Mouse (Mus musculus): ENCODE data around the gene Pusl1.

Gene Pusl1

DNA sequence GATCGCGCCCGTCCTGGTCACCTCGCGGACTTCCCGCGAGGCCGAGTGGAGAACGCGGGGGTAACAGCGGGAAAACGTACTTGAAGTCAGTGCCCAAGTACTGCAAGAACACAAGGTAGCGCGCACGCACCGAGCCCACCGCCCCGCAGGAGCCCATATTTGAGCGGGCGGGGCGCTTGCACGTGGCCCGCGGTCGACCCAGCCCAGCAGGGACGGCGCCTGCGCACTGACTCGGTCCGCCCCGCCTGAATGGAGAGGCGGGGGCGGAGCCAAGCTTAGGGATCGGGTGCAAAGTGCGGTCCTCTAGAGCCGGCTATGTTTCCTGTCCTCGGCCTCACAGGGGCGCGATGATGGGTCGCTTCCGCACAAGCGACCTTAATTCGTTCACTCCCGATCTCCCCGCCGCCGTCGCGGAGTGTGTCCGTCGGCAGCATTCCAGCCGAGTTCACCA, at the start of gene Pusl1, which contains the start of gene Acap3:
TSS of gene Pusl1 (minus strand) at position 231 of the 451 bp plus-strand sequence.
TSS of gene Acap3 (plus strand) at position 272 of the 451 bp plus-strand sequence.
- peak; percentile 98 for DNase-seq (ENCODE audit: low spot score)

DNA sequence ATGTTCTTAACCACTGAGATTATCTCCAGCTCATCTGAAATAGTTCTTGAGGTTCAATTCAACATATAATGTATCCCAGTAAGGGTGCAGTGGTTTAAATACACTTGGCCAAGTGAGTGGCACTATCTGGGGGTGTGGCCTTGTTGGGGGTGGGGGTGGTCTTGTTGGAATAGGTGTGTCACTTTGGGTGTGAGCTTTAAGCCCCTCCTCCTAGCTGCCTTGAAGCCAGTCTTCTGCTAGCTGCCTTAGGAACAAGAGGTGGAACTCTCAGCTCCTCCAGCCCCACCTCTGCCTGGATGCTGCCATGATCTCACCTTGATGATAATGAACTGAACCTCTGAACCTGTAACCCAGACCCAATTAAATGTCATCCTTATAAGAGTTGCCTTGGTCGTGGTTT, 40.5 kb upstream of the Pusl1 start:
- no peak for DNase-seq (ENCODE audit: low spot score)

DNA sequence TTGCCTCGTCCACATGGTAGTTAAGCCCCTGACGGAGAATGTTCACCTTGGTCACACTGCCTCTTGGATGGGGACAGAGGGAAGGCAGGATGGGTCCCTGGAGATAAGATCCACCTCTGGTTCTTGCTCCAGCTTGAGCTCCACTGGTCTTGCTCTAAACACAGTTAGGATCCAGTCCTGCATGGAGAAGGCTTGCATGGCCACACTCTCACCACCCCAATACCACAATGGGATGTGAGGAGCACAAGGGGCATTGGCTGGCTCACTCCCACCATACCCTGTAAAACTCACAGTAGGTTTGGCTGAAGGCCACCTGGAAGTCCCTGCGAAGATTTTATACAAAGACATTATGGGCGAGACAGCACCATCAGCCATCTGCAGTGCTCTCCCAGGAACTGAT, 17.2 kb upstream of the Pusl1 start:
- DNase-seq (ENCODE audit: low spot score): no peak

DNA sequence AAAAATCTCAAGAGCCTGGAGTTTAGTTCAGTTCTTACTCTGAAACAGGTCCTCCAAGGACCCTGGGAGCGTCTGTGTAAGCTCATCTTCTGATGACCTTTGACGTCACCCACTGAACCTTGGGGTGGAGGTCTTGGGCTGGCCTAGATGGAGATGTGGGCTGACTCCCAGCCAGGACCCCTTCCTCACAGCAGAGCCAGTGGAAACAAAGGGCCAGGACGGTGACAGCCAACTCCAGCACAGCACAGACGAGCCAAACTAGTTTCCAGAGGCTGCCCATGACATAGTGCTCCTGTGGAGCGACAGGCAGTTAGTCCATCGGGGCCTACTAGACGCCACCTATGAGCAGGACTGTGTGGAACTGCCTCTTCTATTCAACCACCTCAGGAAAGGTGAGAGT, 16.7 kb upstream of the Pusl1 start:
- DNase-seq (ENCODE audit: low spot score): no peak

DNA sequence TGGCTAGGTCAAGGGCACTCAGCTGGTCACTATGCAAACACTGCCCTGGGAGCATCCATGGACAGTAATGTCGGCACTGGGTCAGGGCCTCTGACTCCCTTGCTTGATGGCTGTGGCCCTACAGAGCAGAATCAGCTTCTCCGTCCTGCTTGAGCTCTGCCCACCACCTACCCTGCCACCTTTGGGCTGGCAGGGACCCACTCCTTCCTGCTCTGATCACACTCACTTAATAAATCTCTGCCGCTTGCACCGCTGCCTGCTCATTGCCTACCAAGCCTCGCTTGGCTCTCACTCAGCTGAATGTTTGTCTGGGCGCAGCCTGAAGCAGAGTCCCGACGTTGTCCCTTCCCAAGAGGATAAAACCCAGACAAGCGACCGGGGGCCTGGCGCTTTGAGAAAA, 15.4 kb upstream of the Pusl1 start:
- no peak for DNase-seq (ENCODE audit: low spot score)

DNA sequence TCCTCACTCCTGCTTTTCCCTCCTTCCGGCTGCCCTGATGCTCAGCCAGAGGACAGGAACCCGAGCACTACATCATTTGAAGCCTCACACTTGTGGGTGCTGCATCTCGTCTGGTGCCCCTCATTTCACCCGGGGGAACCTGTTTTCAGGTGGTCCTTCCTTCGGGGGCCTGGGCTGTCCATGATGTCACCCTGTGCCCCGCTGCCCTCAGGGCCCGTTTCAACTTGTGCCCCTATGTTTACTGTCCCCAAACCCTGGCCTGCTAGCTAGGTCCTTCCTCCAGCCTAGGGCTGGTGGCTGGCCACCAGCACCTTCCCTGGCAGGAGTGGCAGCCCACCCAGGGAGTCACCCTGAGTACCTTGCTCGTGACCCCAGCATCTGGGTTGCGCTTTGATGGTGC, 14.5 kb upstream of the Pusl1 start:
- no peak for DNase-seq (ENCODE audit: low spot score)

DNA sequence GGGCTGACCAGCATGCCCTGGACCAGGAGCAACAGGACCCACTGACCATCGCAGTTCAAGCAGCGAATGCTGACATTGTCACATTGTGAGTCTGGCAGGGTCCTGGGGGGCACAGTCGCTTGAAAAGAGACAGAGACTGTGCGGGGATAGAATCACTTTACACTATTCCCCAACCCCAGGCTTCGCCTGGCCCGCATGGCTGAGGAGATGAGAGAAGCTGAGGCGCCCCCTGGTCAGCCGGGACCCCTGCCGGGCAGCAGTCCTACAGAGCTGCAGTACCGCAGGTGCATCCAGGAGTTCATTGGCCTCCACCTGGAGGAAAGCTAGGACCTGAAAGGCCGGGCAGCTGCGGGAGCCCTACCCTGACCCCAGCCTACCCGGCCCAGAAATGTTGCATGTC, 14.1 kb upstream of the Pusl1 start:
- no peak for DNase-seq (ENCODE audit: low spot score)

DNA sequence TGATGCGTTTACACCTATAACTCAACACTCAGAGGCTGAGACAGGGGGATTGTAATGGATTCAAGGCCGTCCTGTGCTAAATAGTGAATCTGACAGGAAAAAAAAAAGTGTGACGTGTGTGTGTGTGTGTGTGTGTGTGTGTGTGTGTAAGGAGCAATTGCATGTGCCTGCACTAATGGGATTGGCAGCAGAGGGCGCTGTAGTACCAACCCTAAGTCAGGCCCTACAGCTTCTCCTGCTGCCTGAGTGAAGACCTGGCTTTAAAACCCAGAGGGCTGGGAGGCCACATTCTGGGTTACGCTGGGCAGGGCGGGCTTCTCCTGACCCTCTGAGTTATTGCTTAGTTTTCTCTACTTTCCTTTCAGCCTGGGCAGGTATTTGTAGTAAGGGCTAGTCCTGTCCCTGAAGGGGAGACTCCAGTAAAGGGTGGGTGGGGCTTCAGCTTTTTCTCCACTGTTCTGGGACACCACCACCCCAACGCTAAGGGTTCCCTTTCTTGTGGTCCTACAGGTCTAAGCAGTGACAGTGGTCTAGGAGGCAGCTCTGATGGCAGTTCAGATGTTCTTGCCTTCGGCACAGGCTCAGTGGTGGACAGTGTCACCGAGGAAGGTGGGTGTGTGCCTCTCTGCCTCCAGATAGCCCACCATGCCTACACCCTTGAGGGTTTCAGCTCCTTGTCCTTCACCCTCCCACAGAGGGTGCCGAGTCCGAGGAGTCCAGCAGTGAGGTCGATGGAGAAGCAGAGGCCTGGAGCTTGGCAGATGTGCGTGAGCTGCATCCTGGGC, 12.9 kb upstream of the Pusl1 start:
- DNase-seq (ENCODE audit: low spot score): peak; percentile 30

DNA sequence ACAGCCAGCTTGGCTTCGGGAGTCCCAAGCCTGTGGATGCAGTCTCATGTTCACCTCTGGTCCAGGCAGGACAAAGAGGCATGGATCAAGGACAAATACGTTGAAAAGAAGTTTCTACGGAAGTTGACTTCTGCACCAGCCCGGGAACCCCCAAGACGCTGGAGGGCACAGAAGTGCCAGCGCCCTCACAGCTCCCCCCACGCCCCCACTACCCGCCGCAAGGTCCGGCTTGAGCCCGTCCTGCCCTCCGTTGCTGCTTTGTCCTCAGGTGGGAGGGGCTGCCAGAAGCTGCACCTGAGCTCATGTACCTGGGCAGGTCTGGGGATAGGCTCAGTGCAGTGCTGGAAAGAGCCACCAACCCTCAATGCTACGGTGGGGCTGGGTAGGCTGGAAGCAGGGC, 11.7 kb upstream of the Pusl1 start:
- no peak for DNase-seq (ENCODE audit: low spot score)

DNA sequence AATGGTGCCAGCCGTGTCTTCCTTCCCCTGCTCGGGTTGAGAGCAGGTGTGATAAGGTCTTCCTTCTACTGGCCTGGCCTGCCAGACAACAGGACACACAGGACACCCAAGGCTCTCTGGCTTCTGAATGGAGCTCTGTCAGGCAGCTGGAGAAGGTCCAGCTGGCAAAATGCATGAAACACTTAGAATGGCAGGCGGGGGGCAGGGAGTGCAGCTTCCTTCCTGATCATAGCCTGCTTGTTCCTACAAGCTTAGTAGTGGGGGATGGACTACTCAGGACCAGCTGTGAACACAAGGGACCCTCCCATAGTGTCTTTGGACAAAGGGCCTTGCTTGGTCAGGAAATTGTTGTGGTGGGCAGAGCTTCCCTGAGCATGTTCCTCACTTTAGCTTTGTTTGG, 9.6 kb upstream of the Pusl1 start:
- peak; percentile 63 for DNase-seq (ENCODE audit: low spot score)

DNA sequence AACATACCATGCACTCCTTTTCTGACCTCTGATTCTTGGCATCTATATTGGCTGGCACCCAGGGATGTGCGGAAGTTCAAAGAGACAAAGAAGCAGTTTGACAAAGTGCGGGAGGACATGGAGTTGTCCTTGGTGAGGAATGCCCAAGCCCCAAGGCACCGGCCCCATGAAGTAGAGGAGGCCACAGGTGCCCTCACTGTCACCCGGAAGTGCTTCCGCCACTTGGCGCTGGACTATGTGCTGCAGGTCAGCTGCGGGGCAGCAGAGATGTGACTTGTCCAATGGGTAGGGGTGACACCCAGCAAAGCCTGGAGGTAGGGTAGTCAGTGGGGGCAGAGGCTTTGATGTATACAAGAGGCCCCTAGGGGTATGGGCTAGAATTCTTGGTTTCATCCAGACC, 7.8 kb upstream of the Pusl1 start:
- no peak for DNase-seq (ENCODE audit: low spot score)

DNA sequence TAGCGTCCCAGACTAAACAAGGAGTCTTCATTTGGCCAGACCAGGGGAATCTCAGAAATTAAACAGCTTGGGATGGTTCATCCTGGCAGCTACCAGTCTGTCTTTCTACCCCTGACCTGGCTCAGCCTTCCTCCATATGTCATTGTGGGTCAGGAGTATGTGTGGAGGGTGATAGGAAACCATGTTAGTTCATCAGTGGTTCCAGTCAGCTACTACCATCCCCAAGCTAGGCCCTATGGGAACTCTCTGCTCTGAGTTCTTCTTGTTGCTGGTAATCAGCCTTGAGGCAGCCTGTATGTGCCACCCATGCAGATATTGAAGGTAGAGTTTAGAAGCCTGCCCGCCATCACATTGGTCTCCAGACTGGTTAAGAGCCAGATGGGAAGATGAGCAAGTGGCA, 6.7 kb upstream of the Pusl1 start:
- no peak for DNase-seq (ENCODE audit: low spot score)

DNA sequence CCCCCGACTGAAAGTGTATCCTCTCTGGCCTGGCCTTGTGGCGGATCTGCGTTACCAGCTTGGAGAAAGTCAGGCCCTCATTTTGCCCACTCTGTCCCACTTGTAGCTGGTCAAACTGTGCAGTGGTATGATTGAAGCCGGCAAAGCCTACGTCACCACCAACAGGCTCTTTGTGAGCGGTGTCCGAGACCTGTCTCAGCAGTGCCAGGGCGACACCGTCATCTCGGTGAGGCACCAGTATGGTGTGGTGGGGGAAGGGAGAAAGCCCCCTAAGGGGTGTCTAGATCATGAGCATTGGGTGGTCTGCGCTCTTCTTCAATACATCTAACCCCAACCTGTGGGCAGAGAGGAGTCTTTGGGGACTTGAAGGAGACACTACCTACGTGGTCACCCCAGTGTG, 4.9 kb upstream of the Pusl1 start:
- peak; percentile 3 for DNase-seq (ENCODE audit: low spot score)

DNA sequence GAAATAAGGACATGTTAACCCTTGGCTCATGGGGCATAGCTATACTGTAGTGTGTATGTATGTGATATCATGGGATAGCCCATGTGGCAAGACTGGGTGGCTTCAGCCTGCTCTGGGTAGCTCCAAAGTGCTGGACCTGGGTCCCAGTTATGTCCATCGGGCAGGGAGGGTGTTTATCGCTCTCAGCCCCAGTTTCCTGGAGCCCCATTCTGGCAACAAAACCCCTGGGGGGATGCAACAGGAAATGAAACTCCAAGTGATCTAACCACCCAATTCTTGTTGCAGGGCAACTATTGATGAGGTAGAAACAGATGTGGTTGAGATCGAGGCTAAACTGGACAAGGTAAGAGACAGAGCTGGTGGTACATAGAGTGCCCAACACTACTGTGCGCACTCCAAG, 4.2 kb upstream of the Pusl1 start:
- no peak for DNase-seq (ENCODE audit: low spot score)

DNA sequence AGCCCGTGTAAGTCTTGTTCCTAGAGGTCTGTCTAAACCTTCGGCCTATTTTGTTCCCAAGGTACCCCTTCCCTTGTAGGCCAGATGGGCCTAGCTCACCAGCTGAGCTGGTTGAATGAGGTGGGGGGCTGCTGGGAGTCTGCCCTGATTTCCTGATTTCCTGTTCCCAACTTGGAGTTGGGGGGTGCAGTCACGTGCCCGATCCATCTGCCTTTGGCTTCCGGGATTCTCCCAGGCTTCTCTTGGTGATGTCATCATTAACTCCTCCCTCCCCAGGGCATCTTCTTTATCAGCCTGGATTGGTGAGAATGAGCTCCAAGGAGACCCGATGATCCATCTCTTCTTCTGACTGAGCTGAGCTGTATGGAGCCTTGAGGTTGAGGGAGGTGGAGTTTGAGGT, 3.6 kb upstream of the Pusl1 start:
- DNase-seq (ENCODE audit: low spot score): peak; percentile 81

DNA sequence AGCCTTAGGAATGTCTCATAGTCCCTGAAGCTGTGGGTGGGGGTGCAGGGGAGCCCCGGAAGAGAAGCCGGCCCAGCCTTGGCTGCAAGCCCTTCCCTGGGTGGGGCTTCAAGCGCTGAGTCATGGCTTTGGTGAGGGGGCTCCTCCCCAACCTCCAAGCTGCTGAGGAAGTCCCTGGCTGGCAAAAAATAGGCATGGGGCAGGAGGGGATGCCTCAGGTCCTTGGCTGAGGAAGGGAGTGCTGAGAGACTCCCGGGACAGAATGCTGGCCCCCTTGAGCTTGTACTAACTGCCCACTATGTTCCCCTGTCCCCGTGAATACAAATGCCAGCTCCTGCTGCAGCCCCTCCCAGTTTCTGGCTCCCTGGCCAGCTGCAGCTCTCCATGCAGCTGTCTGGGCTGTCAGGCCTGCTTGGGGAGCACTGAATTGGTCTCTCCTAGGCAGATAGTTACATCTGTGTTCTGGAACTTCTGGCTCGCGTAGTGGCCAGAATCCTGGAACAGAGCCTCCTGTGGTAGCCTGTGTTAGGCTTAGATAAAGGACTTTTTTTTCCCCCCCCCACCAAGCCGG, 2.8 kb upstream of the Pusl1 start:
- DNase-seq (ENCODE audit: low spot score): peak; percentile 75

DNA sequence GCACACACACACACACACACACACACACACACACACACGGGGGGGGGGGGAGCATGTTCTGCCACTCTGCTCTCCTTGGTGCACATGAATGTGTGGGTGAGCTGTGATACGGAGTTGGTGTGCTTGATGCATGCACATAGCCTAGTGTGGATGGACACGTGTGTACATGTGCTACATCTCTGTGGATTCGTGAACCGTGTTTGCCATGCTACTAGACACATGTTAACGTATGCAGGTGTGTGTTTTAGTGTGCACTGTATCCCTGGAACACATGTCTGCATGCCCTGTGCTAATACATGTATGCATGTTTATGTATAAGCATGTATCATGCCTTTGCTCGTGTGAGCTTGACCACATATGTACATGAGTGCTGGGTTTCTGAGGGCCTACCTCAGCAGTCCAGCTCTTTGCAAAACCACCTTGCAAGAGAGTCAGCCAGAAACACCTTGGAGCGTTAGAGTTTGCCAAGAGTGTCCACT, 1.7 kb upstream of the Pusl1 start:
- peak; percentile 5 for DNase-seq (ENCODE audit: low spot score)

DNA sequence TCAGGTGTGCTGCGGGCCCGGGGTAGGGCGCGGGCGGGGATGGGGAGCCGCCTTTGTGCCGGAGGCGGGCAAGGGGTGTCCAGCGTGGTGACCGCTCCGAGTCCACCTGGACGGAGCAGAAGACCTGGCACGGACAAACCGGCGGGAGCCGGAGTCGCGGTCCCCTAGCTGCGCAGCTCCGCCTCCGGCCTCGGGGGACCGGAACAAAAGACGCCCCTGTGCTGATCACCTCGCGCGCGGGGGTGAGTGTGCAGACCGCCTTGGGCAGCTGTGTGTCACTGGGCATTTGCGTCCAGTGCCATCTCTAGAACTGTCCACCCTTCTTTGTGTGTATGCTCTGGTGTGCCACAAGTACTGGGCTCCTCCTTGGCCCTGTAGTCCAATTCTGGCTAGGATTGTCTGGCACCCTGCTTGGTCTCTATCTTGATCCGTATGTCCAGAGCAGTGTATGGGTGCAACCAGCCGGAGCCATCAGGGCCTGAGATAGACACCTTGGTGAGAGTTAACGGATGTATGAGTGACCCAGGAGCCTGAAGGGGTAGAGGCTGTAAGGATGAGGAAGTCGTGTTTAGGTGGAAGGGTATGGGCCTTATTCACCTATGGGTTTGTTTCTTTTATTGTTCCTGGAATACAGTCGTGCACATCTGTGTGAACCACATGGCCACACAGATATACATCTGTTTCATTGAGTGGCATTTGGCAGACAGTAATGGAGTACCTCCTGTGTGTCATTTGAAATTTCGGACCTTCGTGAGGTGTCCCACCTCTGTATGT, 1.0 kb upstream of the Pusl1 start:
- peak; percentile 38 for DNase-seq (ENCODE audit: low spot score)

DNA sequence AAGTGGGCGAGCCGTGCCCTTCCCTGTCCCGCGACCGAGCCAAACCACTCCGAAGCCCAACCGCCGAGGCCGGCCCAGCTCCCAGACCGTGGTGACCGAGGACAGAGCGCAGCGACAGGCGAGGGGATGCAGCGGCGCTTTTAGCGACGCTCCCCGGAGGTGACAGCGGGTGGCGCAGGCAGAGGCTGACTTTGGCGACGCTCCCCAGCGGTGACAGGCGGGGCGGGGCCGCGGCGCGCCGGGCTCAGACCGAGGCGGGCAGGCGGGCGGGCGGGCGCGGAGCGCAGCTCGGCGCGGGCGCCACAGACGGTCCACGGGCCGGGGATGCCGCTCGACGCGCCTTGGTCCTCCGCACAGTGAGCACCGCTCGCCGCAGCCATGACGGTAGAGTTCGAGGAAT, 436 bp upstream of the Pusl1 start:
- DNase-seq (ENCODE audit: low spot score): peak; percentile 82

DNA sequence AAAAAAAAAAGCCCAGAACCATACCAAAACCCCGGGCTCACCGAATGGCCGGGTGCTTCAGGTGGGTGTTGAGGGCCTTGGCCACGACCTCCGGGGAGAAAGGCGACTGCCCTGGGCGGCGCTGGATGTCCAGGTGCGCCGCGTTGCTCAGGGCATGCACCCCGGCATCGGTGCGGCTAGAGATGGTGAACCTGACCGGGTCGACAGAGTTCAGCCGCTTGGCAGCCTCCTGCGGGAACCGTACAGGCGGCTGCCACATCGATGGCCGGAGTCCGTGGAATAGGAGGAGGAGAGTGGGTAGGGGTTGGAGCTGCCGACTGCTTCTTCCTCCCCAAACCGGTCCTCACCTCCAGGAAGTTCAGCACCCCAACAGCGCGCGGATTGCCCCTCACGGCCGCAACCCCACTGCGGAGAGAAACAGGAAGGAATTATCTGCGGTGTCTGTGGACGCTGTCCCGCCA, 540 bp downstream of the Pusl1 start:
- DNase-seq (ENCODE audit: low spot score): no peak

DNA sequence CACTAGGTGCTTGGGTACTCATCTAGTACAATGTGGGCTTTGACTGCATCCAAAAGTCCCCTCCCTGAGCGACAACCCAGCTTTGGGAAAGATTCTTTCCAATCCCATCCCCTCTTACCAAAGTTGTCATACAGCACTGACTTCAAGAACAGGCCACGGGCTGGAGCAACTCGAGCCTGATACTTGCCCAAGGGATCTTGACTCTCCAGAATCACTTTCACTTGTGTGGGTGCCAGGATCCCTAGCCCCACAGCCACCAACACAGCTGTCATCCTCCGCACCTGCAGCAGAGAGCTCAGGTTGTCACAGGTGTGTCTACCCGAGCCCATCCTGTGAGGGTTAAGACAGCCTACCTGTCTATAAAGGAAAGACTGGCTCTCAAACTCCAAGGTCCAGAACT, 2.3 kb downstream of the Pusl1 start:
- DNase-seq (ENCODE audit: low spot score): peak; percentile 2

DNA sequence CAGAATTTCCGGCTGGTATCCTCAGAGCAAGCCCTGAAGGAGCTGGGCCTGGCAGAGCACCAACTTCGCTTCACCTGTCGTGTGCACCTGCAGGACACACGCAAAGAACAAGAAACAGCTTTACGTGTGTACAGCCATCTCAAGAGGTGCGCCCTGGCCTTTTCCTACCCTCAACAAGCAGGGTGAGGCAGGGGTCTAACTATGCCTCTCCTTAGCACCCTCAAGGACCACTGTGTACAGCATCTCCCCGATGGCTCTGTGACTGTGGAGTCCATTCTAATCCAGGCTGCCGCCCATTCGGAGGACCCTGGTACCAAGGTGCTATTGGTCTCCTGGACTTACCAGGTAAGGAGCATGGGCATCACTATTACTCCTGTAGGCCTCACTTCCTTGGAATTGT, 3.4 kb downstream of the Pusl1 start:
- DNase-seq (ENCODE audit: low spot score): peak; percentile 5

DNA sequence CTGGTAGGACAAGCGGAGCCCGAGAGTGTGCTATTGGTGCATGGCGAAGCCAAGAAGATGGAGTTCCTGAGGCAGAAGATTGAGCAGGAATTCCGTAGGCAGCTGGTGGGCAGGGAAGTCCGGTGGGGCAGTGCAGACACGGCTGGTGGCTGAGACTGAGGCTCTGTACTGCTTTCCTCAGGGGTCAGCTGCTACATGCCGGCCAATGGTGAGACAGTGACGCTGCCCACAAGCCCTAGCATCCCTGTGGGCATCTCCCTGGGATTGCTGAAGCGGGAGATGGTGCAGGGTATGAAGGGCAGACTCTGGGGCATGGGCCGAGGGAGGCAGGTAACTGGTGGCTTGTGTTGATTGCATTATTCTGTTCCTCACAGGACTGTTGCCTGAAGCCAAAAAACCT, 3.9 kb downstream of the Pusl1 start:
- DNase-seq (ENCODE audit: low spot score): peak; percentile 2

All from layer of hippocampus, adult 11-12 months (tissue).